ENCODE assay signal across 9 mouse cellular contexts in genomic region chr6:136721925-136722324, GRCm38 (mm10). TPM values are rescaled to one million over a fixed set of nuclear protein-coding genes. Genes with fewer than 3 reads are reported as not detected.
DNase-seq lines count a peak whose midpoint lies in the region; ATAC-seq and TF ChIP-seq lines count a peak whose summit lies in the region.
"Had no signal": no experiment of that assay in that cellular context is flagged by ENCODE, and none has a peak within 500 bp of the region (broad histone marks: within the 10 kb centered on the region; RNA-seq: fewer than 3 reads in every experiment).

No protein-coding gene starts in this region.

- no peaks in the 10 kb centered on the region for H3K9me3 ChIP-seq in liver, embryonic 12.5 days (replicated peaks)

- no peak overlapping the region for H3K4me2 ChIP-seq in liver, embryonic 12.5 days

- peak; percentile 53 for DNase-seq in liver
- no peak for DNase-seq in Patski (ENCODE audit: low read depth, low spot score)
- peak; percentile 29 for DNase-seq in cerebellum, adult 9-11 months
- peak; percentile 57 to 74 for DNase-seq in heart, postnatal 14 days
- peak; percentile 15 to 31 for DNase-seq in left cerebral cortex, postnatal 36 days (ENCODE audit: low spot score in 2 of 2)
- DNase-seq in retina, embryonic 14.5 days (ENCODE audit: low spot score): peak; percentile 58

- no peak overlapping the region for H3K4me3 ChIP-seq in liver, embryonic 12.5 days
- H3K4me3 ChIP-seq: erythroblast, embryonic 14.5 days had no signal

- CTCF ChIA-PET in Patski (lab: Charles Lee): interaction anchor here (1.1 to 3.9 kb wide), 6 partner anchors 12 to 299 kb away, joined by 3 to 21 read pairs (median 4); no protein-coding TSS in a partner anchor

- POLR2A ChIA-PET in Patski (lab: Charles Lee): no interaction called here

- intact Hi-C loops in heart, postnatal 14 days (cut with DNase I): loop anchor here (2.0 to 5.0 kb wide), 3 partner anchors 80 to 300 kb away; no protein-coding TSS in a partner anchor
- intact Hi-C loops in left cerebral cortex, postnatal 36 days (cut with DNase I): loop anchor here (5.0 kb wide), 2 partner anchors 80 to 100 kb away; no protein-coding TSS in a partner anchor

- no peak overlapping the region for H3K27ac ChIP-seq in liver, embryonic 12.5 days

- H3K9ac ChIP-seq in liver, embryonic 12.5 days: no peak overlapping the region

- in situ Hi-C loops in Patski (cut with MboI; ENCODE audit: low pct_unique_long_range_greater_than_20kb): no loop called here

- H3K36me3 ChIP-seq in liver, embryonic 12.5 days: no peaks in the 10 kb centered on the region

- ATAC-seq in liver, embryonic 12.5 days: no peak
- ATAC-seq in Patski: peak; percentile 28
- no peak for ATAC-seq in inflammation-experienced regulatory T-cells, adult 6 months

- WGBS in liver, embryonic 12.5 days (ENCODE audit: insufficient replicate concordance): 42% methylated on average over 6 of the region's 6 CpGs

- H3K4me1 ChIP-seq in liver, embryonic 12.5 days: no peaks in the 10 kb centered on the region

- no peaks in the 10 kb centered on the region for H3K27me3 ChIP-seq in liver, embryonic 12.5 days (replicated peaks)
- no peaks in the 10 kb centered on the region for H3K27me3 ChIP-seq in Patski

- peak; percentile 70 for TF ChIP-seq CTCF in Patski (IDR thresholded peaks at IDR 0.05)

RNA-seq across cellular contexts. Expression of gene Gucy2c, which starts 59.6 kb away (rescaled TPM):
- 0.07 TPM in 1 of 2 replicates, not detected in the other for polyA plus RNA-seq in liver, embryonic 12.5 days (2016; fragmentation: Nextera tagmentation; extraction: Ambion mirVana)
- polyA plus RNA-seq in Patski (2021): 0.01 TPM
- total RNA-seq in heart, postnatal 14 days (2021): not detected
- under 1 TPM; 0.32 to 0.39 TPM for total RNA-seq in left cerebral cortex, postnatal 36 days (2021)
- not detected for polyA plus RNA-seq in inflammation-experienced regulatory T-cells, adult 6 months (2017; shearing (Covaris generic))
- polyA plus RNA-seq: erythroblast, embryonic 14.5 days had no signal
